Mouse (Mus musculus): Measurements from ENCODE around the gene Spats2l. TPM values are rescaled to one million over a fixed set of nuclear protein-coding genes. Genes with fewer than 3 reads are reported as not detected.

Spats2l gene
- polyA plus RNA-seq (2017; shearing (Covaris generic)) = 0.72 TPM

GRCm38 (mm10) chr1:57774001-57774667, at the start of gene Spats2l:
TSS of gene Spats2l (plus strand) at chr1:57774162.

GRCm38 (mm10) chr1:57995432-57996132, 221.6 kb downstream of the Spats2l start, which contains the start of gene Sgo2a:
TSS of gene Sgo2a (plus strand) at chr1:57995971.

Other genes with a start within 250 kb of the Spats2l start
- 0.99 TPM for gene Sgo2a, start 221.8 kb downstream of the Spats2l start, polyA plus RNA-seq (2017; shearing (Covaris generic))
- gene Kctd18, start 244.8 kb downstream of the Spats2l start, polyA plus RNA-seq (2017; shearing (Covaris generic)) = 38.9 TPM

Measured in CD4-positive, CD25-positive, alpha-beta regulatory T cell (primary cell).